Mouse (Mus musculus): ENCODE data around the gene F830045P16Rik.
"Not testable (repeated sequence)": the region's sequence is repeated elsewhere in the genome, so short reads cannot be mapped to it uniquely, and the experiment has no call there.

Gene F830045P16Rik

DNA sequence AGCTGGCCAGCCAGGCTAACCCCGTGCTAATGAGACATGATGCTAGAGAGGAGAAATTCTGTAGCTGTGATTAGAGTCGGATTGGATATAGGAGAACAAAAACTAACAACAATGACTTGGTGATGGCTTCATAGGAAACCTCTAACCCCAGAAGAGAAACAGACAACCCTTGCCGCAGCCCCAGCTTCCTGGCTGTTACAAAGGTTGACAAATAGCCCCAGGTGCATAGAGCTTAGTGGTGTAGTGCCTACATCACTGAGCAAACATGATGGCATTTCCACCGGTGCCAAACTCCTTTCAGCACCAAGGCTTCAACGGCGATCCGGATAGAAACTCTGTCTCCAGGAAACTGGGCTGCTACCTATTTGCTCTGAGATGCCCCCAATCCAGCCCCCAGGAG, 9.2 kb upstream of the F830045P16Rik start:
- DNase-seq (ENCODE audit: low read depth) = no peak

DNA sequence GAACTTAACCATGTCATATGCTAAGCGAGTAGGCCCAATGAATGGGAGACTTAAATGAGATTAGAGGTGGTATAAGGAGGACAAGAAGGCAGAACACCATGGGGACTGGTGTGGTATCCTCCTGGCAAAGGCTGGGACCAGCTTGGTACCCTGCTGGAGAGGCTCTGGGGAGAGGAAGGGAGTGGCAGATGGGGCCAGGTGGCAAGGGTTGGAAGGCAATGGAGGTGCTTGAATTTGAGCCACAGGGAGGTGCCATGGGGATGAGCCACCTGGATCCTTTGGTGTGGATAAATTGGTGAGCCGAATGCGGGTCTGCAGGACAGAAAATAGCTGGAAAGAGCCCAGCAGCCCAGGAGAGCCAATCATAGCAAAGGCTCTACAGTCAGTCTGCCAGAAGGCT, 8.5 kb upstream of the F830045P16Rik start:
- no peak for DNase-seq (ENCODE audit: low read depth)

DNA sequence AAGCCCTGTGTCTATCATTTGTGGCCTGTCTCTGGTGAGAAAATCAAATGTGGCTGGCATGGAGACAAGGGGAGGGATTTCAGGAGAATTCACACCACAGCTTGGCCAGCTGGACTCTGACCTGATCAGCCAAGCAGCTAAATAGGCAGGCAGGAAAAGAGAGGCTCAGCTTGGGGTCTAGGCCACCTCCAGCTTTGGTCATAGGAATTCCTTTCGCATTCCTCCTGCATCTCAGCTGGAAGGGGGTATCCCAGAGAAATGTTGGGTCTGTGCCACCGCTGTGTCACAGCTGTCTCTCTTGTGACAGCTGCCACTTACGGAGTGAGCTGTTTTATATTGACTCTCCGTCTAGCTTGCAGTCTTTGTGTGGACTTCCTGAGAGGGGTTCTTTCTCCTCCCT, 8.0 kb upstream of the F830045P16Rik start:
- no peak for DNase-seq (ENCODE audit: low read depth)

DNA sequence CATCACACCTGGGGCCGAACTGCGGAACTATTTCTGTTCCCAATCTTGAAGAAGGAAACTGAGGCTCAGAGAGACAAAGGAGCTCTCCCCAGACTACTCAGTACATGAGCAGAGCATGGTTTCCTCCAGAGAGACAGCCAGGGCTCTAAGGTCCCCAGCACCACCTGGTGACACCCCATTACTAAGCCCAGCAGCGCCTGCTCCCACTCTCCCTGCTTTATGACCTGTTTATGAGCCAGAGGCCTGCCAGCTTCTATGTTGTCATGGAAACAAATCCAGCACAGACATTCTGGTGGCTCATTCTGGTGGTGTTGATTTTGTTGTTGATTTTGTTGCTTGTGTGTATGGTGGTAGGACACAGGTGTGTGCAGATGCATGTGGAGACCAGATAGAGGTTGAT, 3.6 kb upstream of the F830045P16Rik start:
- no peak for DNase-seq (ENCODE audit: low read depth)

DNA sequence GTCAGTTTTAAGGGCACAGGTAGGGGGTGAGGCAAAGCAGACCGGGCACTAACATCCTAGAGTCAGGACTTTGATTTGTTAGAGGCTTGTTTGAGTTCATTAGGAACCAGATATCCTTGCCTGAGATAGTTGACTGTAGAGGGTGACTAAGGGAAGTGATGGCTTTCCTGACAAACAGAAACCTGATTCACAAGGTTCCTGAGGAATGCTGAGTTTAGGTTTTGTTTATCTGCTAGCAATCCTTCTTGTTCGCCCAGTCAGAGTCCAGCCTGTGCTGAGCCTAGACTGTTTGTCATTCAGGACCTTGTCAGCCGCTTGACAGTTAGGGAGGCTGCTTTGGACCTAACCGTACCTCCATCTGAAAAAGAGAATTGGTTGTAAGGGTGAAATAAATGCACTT, 2.8 kb upstream of the F830045P16Rik start:
- no peak for DNase-seq (ENCODE audit: low read depth)

DNA sequence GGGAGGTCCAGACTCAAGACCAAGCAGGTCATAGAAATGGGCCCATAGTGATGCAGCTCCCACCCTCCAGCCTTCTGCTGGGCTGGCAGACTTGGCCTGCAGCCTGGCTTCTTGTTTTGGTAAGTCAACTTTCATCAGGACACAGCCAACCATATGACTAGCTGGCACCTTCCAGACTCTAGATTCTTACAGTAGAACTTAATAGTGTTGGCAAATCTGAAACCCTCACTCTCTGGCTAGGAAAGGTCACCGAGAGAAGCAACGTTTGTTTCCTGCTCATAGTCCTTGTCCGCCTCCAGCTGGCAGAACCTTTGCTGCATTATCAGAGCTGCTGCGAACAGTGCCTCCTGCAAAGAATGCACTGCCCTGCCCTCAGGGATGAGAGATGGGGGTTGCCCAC, 1.5 kb upstream of the F830045P16Rik start:
- no peak for DNase-seq (ENCODE audit: low read depth)

DNA sequence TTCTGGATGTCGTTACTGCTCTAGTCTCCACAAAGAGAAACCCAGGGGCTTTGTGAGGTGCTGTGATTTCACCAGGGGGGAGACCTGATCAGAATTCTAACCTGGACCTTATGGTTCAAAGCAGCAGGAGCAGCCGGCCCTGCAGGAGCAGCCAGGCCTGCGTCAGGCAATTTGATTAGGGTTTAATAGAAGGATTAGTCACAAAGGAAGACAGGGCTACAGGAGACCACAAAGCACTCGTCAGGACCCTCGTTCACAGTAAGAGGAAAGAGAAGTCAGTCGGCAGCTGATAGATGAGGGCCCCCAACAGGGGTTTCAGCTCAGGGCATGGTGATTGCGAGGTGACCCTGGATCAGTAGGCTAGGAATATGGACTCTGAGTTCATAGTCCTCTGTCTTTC, 958 bp upstream of the F830045P16Rik start:
- DNase-seq (ENCODE audit: low read depth) = no peak

DNA sequence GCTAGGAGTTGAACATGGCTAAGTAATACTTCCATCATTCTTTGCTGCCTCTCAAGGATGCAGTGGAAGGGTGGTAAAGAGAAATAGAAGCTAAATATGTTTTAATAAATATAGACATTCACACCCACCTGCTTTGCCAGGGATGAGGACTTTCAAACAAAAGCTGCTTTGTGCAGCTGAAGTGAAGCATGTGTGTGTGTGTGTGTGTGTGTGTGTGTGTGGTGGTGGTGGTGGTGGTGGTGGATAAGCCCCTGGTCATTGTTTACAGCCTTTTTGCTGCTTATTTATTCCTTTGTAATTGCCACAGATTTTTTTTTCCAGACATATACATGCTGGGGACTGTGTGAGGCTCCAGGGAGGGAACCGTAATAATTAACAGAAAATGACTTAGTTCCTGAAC, 524 bp upstream of the F830045P16Rik start:
- DNase-seq (ENCODE audit: low read depth) = no peak

DNA sequence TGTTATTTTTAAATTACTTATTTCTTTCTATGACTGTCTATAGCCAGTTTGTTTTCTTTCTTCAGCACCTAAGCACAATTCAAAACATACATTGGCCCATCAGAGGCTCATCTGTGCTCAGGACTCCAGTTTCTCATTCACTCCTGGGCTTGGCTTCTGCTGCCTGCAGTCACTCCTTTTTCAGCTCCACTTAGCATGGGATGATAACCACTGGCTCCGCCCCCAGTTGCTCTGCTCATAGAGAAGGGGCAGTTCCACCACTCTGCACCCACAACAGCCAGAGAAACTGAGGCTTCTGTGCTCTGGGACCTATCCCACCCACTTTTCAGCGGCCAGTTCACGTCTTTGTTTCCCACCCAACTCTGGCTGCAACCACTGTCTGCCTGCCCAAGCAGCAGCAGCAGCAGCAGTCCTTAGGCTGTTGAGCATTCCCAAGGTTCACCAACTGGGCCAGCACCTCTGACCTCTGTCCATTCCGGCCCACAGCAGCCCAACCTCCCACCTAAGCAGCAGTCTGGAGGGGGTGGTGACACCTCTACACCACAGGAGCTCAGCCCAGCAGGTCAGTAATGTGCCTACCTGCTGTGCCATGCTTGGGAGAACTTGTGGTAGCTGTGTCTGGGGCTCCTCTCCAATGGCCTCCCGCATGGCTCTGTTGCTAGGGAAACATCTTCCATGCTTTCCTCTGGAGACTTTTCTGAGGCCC, 1.4 kb downstream of the F830045P16Rik start:
- no peak for DNase-seq (ENCODE audit: low read depth)

DNA sequence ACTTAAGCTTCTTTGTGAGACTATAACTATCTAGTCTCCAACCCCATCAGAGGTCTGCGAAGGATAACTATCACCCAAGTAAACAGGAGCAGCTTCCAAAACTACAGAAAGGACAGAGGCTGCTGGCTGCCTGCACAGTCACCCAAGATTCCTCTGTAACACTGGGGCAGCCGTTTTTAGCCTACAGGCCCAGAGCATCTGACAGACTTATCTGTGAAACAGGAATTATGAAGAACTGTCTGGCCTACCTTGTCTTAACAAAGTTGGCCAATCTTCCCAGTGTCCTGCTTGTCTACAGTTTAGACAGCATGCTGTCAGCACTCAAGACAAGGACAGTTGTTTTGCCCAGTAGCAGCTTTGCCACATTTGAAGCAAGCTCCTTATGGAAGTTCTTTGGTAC, 4.5 kb downstream of the F830045P16Rik start:
- no peak for DNase-seq (ENCODE audit: low read depth)

DNA sequence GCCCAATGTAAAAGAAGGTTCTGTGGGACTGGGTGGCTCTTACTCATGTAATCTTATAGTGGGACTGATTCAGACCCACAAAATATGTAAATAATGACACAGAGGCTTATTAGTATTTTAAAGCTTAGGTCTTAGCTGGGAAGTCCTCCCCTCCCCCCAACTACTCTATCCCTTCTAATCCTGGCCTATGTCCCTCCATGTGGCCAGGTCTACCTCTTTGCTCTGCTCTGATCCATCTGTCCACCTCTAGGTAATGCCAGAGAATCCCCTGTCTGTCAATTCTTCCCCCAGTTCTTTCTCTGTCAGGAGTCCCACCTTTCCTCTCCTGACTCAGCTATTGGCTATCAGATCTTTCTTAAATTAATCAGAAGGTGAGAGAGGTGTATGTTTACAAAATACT, 5.3 kb downstream of the F830045P16Rik start:
- no peak for DNase-seq (ENCODE audit: low read depth)

DNA sequence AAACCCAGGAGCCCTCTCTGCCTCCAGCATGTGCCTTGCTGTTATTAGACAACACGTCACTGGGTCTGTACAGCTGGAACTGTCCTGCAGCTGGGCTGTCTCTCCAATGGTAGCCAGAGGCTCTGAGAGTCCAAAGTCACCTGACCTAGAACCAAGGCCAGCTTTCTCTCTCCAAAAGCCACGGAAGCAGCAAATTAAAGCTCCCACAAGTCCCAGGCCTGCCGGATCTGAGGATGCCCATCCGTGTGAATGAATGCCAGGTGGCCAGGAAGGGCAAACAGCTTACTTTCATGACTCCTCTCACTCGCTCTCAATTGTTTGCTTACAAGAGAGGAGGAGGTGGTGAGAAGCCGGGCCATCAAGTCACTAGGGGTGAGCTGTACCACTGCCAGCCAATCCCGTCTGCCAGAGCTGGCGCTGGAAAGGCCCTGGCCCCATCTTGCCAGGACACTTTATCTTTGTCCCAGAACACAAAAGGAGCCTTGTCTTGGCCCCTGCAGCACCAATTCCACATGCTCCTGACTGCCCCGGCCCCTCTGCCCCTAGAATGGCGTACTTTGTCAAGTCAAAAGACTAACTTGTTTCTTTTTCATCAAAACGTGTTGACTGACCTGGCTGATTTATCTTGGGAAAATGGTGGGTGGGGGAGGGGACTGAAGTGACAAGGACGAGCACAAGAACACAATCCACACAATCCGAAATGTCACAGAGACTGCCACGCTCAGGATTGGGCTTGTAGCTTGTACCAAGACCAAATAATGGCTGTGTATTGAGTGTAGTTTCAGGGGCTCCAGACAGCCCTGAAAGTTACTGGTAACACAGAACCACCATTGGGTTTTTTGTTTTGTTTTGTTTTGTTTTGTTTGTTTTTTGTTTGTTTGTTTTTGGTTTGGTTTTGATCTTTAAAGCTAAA, 6.8 kb downstream of the F830045P16Rik start:
- DNase-seq (ENCODE audit: low read depth) = no peak

DNA sequence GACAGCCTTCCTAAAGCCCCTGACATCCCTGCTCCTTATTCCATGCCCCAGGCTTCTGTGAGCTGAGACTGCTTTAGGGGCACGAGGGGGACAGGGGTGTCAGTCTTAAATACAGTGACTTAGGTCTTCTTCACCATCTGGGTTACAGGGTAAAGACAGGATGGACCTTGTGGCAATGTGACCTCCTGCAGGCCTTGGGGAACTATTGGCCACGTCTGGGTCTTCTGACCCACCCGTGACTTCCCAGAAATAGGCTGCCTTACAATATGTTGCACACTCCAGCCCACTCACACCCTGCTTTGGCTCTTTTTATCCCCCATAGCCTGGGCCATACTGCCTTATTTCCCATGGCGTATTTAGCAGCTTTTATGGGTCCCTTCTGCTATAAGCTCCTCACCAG, 8.5 kb downstream of the F830045P16Rik start:
- DNase-seq (ENCODE audit: low read depth) = no peak

DNA sequence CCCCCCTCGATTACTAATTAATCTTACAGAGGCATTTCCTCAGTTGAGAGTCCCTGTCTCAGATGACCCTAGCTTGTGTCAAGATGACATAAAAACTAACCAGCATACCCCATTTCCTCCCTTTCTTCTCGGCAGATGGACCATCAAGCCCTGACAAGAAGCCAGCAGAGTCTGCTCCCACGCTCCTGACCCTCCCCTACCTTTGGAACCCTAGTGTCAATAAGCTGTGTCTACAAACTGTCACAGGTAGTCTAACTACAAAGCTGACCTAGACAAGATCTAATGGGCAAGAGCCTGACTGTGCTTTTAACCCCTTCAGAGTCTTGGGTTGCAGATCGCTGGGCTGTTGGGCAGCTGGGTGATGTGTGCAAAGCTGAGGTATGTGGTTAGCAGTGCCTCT, 10.1 kb downstream of the F830045P16Rik start:
- no peak for DNase-seq (ENCODE audit: low read depth)

DNA sequence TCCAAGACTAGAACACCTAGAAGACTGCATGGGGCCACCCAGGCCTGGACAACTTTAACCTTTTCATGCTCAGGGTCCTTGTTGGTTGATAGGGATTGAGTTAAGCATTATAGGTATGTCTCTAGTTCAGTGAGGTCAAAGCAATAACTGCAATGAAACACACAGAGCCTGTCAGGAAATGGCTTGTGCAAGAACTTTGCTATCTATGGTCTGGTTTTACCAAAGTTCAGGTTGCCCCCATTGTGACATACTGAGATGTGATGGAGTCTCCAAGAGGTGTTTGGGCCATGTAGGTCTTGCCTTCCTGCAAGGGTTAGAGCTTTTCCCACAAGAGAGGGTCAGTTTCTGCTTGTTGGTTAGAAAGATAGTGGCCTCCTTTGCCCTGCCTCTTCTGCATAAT, 10.8 kb downstream of the F830045P16Rik start:
- DNase-seq (ENCODE audit: low read depth) = no peak

DNA sequence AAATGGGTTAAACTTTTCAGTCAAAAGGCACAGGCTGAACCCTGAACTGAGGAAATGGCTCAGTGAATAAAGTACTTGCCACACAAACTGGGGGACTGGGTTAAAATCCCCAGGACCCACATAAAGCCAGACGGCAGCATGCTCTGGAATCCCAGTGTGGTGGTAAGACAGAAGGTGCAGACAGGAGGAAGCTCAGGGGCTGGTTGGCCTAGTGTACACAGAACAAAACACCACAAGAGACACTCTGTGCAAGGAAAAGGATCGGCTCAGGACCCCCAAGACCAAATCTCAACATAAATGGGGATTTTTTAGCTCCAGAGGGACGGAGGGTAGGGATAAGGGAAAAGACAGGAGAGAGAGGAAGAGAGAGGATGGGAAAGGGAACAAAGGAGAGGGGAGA, 17.9 kb downstream of the F830045P16Rik start:
- no peak for DNase-seq (ENCODE audit: low read depth)

DNA sequence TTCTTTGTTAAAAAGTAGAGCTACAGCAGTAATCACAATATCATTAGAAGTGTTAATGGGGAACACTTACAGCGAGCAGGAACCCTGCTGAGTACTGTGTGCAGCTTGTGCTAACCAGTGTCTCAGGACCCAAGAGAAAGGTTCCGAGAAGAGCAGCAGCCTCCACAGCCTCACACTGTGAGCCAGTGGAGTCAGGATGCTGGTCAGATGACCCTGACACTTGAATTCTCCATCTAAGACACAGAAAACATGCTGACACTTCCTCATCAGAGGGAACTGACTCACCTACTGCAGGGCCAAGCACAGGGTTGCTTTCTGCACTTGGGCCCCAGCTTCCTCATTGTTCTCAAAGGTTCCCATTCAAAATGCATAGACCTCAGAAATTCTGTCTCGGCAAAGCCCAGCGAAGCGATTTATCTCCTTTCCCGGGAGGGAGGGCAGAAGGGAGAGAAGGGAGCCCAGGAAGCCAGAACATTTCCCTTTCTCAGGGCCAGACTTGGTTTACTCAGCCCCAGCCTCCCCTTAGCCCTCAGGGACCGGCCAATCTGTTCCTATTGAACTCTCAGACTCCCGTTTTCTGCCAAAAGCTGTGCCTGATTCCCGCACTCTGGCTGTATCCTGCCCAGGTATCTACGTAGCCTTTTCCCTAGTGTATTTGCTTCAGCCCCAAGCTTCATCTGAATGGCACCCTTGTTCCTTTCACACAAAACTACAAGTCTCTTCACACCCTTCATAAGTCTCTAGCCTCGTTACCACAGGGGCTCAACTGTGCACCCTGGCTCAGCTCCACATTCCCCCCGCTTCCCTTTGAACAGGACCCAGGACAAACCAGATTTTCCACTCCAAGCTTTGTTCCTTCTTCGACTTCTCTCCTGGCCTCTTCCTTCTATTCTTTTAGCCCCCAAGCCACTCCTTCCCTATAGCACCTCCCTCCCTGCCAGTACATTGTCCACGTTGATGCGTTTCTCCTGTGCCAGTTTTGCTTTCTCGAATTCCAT, 21.2 kb downstream of the F830045P16Rik start:
- DNase-seq (ENCODE audit: low read depth) = no peak

DNA sequence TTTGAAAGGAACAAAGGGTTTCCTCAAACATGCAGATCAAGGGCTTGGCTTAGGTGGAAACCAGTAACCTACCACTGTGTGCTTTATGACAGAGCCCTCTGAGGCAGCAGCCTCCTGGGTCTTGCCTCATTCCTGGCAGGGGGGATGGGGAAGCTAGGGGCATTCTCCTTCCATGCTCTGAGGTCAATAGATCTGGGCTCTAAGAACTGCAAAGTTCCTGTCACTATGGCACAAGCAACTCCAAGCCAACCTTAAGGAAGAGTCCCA, 22.1 kb downstream of the F830045P16Rik start:
- DNase-seq (ENCODE audit: low read depth) = no peak

DNA sequence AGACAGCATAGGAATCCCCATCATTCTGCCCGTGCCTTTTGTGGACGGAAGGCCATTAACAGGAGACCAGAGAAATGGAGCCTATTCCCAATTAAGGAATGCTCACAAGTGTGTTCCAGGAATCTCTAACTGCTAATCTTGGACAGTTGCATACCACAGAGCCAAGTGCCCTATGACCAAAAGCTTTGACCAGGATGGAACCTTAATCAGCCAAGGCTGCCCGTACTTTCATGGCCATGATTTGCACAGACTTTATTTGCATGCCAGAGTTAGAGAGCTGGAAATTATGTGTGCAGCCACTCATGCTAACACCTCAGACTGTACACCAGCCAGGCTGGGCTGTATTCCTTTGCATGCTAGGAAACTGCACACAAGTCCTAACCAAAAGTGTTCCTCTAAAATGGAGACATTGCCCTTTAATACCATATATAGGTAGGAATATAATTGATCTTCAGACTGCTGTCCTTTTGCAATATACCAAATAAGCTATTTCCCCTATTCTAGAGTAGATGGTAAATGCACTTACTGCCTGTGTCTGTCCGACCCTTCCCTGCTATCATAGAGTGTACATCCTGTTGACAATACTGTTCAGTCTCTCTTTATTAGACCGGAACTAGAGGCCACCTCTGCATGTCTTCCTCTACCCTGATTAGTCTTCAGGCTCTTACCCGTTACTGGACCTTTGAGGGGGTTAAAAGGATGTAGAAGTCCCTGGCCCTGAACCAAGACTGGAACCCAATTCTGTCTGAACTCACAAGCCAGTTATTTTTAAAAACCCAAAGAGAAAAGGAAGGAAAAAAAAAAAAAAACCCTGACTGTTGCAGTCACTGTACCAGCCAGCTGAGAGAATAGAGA, 22.6 kb downstream of the F830045P16Rik start:
- no peak for DNase-seq (ENCODE audit: low read depth)

DNA sequence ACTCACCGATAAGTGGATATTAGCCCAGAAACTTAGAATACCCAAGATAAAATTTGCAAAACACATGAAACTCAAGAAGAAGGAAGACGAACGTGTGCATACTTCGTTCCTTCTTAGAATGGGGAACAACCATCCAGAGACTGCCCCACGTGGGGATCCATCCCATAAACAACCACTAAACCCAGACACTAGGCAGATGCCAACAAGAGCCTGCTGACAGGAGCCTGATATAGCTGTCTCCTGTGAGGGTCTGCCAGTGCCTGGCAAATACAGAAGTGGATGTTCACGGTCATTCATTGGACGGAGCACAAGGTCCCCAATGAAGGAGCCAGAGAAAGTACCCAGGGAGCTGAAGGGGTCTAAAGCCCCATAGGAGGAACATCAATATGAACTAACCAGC, 24.3 kb downstream of the F830045P16Rik start:
- DNase-seq (ENCODE audit: low read depth) = not testable (repeated sequence)

DNA sequence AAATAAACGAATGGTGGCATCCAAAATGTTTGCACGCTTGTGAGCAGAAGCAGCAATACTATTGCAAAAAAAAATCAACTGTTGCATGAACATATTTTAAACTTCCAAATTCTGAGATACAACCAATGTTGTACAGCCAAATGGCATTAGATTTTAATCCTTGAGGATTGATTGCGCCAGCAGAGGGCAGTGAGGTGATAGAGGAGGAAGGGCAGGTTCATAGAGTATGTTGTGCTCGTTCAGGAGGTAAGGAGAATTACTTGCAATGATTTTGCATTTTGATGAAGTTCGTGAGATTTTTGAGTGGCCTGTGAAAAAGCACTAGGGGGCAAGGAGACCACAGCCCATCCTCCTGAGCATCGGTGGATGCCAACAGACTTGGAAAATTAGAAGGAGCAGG, 33.8 kb downstream of the F830045P16Rik start:
- no peak for DNase-seq (ENCODE audit: low read depth)
